Mouse (Mus musculus): Measurements from ENCODE around the gene Arhgap23.

DNA sequence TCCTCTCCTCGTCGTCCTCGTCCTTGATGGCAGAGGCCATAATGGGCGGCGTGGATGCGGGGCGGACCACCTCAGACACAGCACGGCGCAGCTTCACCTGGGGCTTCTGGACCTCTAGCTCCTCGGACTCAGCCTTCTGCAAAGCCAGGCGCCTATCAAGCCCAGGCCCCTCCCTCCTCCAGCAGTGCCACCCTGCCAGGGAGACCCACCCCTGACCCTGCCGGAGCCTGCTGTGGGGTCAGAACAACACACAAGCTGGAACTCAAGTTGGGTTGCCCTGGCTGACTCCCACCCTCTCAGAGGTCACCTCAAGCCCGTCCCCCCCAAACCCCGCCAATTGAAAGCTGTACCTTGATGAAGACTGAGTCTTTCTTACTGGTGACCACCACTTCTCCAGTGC lies 107.8 kb downstream of the Arhgap23 start:
- TF ChIP-seq CTCF (IDR thresholded peaks at IDR 0.05; ENCODE audit: low read depth, low read length) (no peak), POLR2A (IDR thresholded peaks at IDR 0.05; ENCODE audit: extremely low read depth, insufficient read depth, low read length) (no peak)

Data from liver, adult 2 months (tissue).